Mouse (Mus musculus): ENCODE data around the gene Trim50. TPM values are rescaled to one million over a fixed set of nuclear protein-coding genes. Genes with fewer than 3 reads are reported as not detected.

The Trim50 gene
- total and polyA plus RNA-seq, 2 experiments from 2014 or later: not detected

- Histone ChIP-seq H3K4me3 (ENCODE audit: low read depth, low read length) (peak within 1 kb of the TSS; percentile 95), H3K9me3 (ENCODE audit: low read length) (no peaks in the 10 kb centered on the region), H3K9ac (replicated peaks; ENCODE audit: low read length, poor library complexity, severe bottlenecking) (peak within 1 kb of the TSS; percentile 85), H3K4me1 (ENCODE audit: insufficient read depth, low read length) (no peaks in the 10 kb centered on the region), H3K27me3 (ENCODE audit: insufficient read depth, low read length) (0 out of 2 replicates have a peak, but pooled peaks cover 3% of the 10 kb centered on the region), H3K4me2 (ENCODE audit: low read depth, low read length, poor library complexity, severe bottlenecking) (peak within 1 kb of the TSS; percentile 97), H3K36me3 (ENCODE audit: insufficient read depth, low read length) (peaks cover 27% of the 10 kb centered on the region), H3K27ac (ENCODE audit: low read depth, low read length) (peak within 1 kb of the TSS; percentile 71)
- WGBS: under 1% methylated on average over 64 of the region's 64 CpGs
- ATAC-seq (ENCODE audit: low FRiP score): peak; percentile 71
- no peak for TF ChIP-seq CTCF (IDR thresholded peaks at IDR 0.05)
- DNase-seq (ENCODE audit: low spot score): peak; percentile 97
Measured at GRCm38 (mm10) chr5:135369787-135370654, 16.9 kb downstream of the Trim50 start, which contains the start of gene Nsun5. Gene Nsun5, plus strand, starts transcription at chr5:135369953.

GRCm38 (mm10) chr5:135371195-135371594 lies 18.1 kb downstream of the Trim50 start:
- DNase-seq (ENCODE audit: low spot score) (no peak), ATAC-seq (ENCODE audit: low FRiP score) (no peak)
- no peak overlapping the region for H3K4me3 ChIP-seq (ENCODE audit: low read depth, low read length)
- H3K4me1 ChIP-seq (ENCODE audit: insufficient read depth, low read length): no peaks in the 10 kb centered on the region
- H3K27me3 ChIP-seq (ENCODE audit: insufficient read depth, low read length): 0 out of 2 replicates have a peak, but pooled peaks cover 3% of the 10 kb centered on the region
- no peak overlapping the region for H3K9ac ChIP-seq (replicated peaks; ENCODE audit: low read length, poor library complexity, severe bottlenecking)
- H3K27ac ChIP-seq (ENCODE audit: low read depth, low read length): no peak overlapping the region
- TF ChIP-seq CTCF (IDR thresholded peaks at IDR 0.05): no peak
- WGBS: 97% methylated on average over 13 of the region's 13 CpGs
- peaks cover 38% of the 10 kb centered on the region for H3K36me3 ChIP-seq (ENCODE audit: insufficient read depth, low read length)
- H3K9me3 ChIP-seq (ENCODE audit: low read length): no peaks in the 10 kb centered on the region
- no peak overlapping the region for H3K4me2 ChIP-seq (ENCODE audit: low read depth, low read length, poor library complexity, severe bottlenecking)

GRCm38 (mm10) chr5:135373601-135374000 lies 20.5 kb downstream of the Trim50 start:
- peak; percentile 42 for TF ChIP-seq CTCF (IDR thresholded peaks at IDR 0.05)
- whole genome bisulfite sequencing: 95% methylated on average over 5 of the region's 5 CpGs
- H3K4me2 ChIP-seq (ENCODE audit: low read depth, low read length, poor library complexity, severe bottlenecking): no peak overlapping the region
- no peak overlapping the region for H3K9ac ChIP-seq (replicated peaks; ENCODE audit: low read length, poor library complexity, severe bottlenecking)
- ATAC-seq (ENCODE audit: low FRiP score): no peak
- no peak overlapping the region for H3K4me3 ChIP-seq (ENCODE audit: low read depth, low read length)
- H3K27me3 ChIP-seq (ENCODE audit: insufficient read depth, low read length): no peaks in the 10 kb centered on the region
- H3K9me3 ChIP-seq (ENCODE audit: low read length): no peaks in the 10 kb centered on the region
- no peaks in the 10 kb centered on the region for H3K4me1 ChIP-seq (ENCODE audit: insufficient read depth, low read length)
- no peak overlapping the region for H3K27ac ChIP-seq (ENCODE audit: low read depth, low read length)
- peaks cover 55% of the 10 kb centered on the region for H3K36me3 ChIP-seq (ENCODE audit: insufficient read depth, low read length)
- no peak for DNase-seq (ENCODE audit: low spot score)

GRCm38 (mm10) chr5:135375167-135375566 lies 22.1 kb downstream of the Trim50 start:
- Histone ChIP-seq H3K9ac (replicated peaks; ENCODE audit: low read length, poor library complexity, severe bottlenecking) (no peak overlapping the region), H3K9me3 (ENCODE audit: low read length) (no peaks in the 10 kb centered on the region), H3K27ac (ENCODE audit: low read depth, low read length) (no peak overlapping the region), H3K4me1 (ENCODE audit: insufficient read depth, low read length) (no peaks in the 10 kb centered on the region), H3K27me3 (ENCODE audit: insufficient read depth, low read length) (no peaks in the 10 kb centered on the region), H3K4me3 (ENCODE audit: low read depth, low read length) (no peak overlapping the region), H3K4me2 (ENCODE audit: low read depth, low read length, poor library complexity, severe bottlenecking) (no peak overlapping the region), H3K36me3 (ENCODE audit: insufficient read depth, low read length) (peaks cover 70% of the 10 kb centered on the region)
- TF ChIP-seq CTCF (IDR thresholded peaks at IDR 0.05): no peak
- WGBS: 71% methylated on average over 8 of the region's 8 CpGs
- no peak for DNase-seq (ENCODE audit: low spot score)
- no peak for ATAC-seq (ENCODE audit: low FRiP score)

- Histone ChIP-seq H3K27ac (ENCODE audit: low read depth, low read length) (no peak overlapping the region), H3K9ac (replicated peaks; ENCODE audit: low read length, poor library complexity, severe bottlenecking) (no peak overlapping the region), H3K27me3 (ENCODE audit: insufficient read depth, low read length) (no peaks in the 10 kb centered on the region), H3K9me3 (ENCODE audit: low read length) (no peaks in the 10 kb centered on the region), H3K4me3 (ENCODE audit: low read depth, low read length) (no peak overlapping the region), H3K36me3 (ENCODE audit: insufficient read depth, low read length) (peaks cover 79% of the 10 kb centered on the region), H3K4me2 (ENCODE audit: low read depth, low read length, poor library complexity, severe bottlenecking) (no peak overlapping the region), H3K4me1 (ENCODE audit: insufficient read depth, low read length) (no peaks in the 10 kb centered on the region)
- 67% methylated on average over 2 of the region's 2 CpGs for WGBS
- no peak for TF ChIP-seq CTCF (IDR thresholded peaks at IDR 0.05)
- ATAC-seq (ENCODE audit: low FRiP score) (no peak), DNase-seq (ENCODE audit: low spot score) (no peak)
Measured at GRCm38 (mm10) chr5:135376341-135376740, 23.2 kb downstream of the Trim50 start.

- no peaks in the 10 kb centered on the region for H3K4me1 ChIP-seq (ENCODE audit: insufficient read depth, low read length)
- no peak for DNase-seq (ENCODE audit: low spot score)
- no peaks in the 10 kb centered on the region for H3K9me3 ChIP-seq (ENCODE audit: low read length)
- H3K27me3 ChIP-seq (ENCODE audit: insufficient read depth, low read length): no peaks in the 10 kb centered on the region
- ATAC-seq (ENCODE audit: low FRiP score): no peak
- H3K4me2 ChIP-seq (ENCODE audit: low read depth, low read length, poor library complexity, severe bottlenecking): no peak overlapping the region
- H3K9ac ChIP-seq (replicated peaks; ENCODE audit: low read length, poor library complexity, severe bottlenecking): no peak overlapping the region
- no peak overlapping the region for H3K4me3 ChIP-seq (ENCODE audit: low read depth, low read length)
- 91% methylated on average over 4 of the region's 4 CpGs for WGBS
- no peak overlapping the region for H3K27ac ChIP-seq (ENCODE audit: low read depth, low read length)
- H3K36me3 ChIP-seq (ENCODE audit: insufficient read depth, low read length): peaks cover 85% of the 10 kb centered on the region
- TF ChIP-seq CTCF (IDR thresholded peaks at IDR 0.05): no peak
Measured at GRCm38 (mm10) chr5:135380681-135381080, 27.6 kb downstream of the Trim50 start.

All from midbrain, postnatal 0 days (tissue).